Mouse (Mus musculus): ENCODE data around the gene Tusc2. TPM values are rescaled to one million over a fixed set of nuclear protein-coding genes. Genes with fewer than 3 reads are reported as not detected.
"Not testable (repeated sequence)": the region's sequence is repeated elsewhere in the genome, so short reads cannot be mapped to it uniquely, and the experiment has no call there.

The Tusc2 gene
- polyA plus RNA-seq, 1 experiment from 2014 or later, result 87.1 TPM

DNA sequence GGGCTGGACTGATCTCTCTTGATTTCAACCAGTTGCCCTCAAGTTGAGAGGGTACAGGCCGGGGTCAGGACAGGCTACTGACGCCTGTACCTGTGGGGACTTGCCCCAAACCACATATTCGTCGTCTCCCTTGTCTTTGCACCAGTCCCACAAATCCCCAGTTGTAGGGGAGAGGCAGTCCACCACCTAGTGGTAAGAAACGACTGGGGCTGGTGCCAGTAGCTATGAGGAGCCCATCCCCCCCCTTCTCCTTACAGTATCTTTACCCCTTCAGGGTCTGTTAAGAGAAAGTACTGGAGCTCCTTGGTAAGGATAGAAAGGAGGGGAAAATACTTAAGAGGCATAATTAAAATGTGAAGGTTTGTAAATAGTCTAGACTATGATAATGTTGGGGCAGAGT is 2.5 kb downstream of the Tusc2 start:
- not testable (repeated sequence) for H3K9me3 ChIP-seq; H3K27me3 ChIP-seq (ENCODE audit: insufficient read depth, poor library complexity, severe bottlenecking); H3K27ac ChIP-seq; DNase-seq (ENCODE audit: low spot score)
- 53% methylated on average over 5 of the region's 5 CpGs for WGBS
- peaks cover 79% of the 10 kb centered on the region for H3K4me1 ChIP-seq (replicated peaks)
- peak overlapping the region; percentile 20; the same call in 1 of the 2 replicates for H3K4me3 ChIP-seq
- H3K36me3 ChIP-seq, result peaks cover 51% of the 10 kb centered on the region

DNA sequence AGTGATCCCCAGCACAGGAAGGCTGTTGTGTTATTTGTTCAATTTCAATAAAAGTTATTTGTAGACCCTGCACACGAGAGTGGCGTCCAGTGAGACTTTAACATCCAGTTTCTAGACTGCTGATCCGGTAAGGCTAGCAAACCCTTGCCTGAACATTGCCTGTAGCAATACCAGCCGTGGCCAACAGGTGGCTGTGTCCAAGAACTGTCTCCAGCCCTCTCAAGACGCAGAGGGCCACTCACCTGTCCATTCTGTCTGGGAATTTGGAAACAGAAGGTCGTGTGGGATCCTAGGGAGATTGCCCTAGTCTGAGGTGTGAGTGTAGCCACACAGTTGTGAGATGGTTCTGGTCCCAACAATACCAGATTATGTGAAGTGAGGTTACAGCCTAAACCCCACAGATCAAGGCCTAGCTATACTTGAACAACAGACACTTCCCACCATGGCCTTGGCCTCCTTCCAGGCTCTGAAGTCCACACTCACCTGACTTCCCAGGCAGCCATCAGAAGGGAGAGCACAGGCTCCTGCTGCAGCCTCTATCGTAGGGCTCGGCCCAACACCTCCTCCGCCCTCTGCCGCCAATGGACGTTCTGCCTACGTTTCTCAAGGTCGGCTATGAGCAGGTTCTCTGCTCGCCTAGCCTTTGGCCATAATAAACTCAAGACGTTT is 3.1 kb downstream of the Tusc2 start:
- no peaks in the 10 kb centered on the region for H3K9me3 ChIP-seq
- H3K4me3 ChIP-seq, result 0 out of 2 replicates have a peak overlapping the region, but pooled peaks have one; percentile 5
- 61% methylated on average over 15 of the region's 15 CpGs for WGBS
- H3K36me3 ChIP-seq, result peaks cover 51% of the 10 kb centered on the region
- 0 out of 2 replicates have a peak overlapping the region, but pooled peaks have one; percentile 35 for H3K27ac ChIP-seq
- H3K4me1 ChIP-seq (replicated peaks), result peaks cover 85% of the 10 kb centered on the region
- no peaks in the 10 kb centered on the region for H3K27me3 ChIP-seq (ENCODE audit: insufficient read depth, poor library complexity, severe bottlenecking)
- peak; percentile 83 for DNase-seq (ENCODE audit: low spot score)

DNA sequence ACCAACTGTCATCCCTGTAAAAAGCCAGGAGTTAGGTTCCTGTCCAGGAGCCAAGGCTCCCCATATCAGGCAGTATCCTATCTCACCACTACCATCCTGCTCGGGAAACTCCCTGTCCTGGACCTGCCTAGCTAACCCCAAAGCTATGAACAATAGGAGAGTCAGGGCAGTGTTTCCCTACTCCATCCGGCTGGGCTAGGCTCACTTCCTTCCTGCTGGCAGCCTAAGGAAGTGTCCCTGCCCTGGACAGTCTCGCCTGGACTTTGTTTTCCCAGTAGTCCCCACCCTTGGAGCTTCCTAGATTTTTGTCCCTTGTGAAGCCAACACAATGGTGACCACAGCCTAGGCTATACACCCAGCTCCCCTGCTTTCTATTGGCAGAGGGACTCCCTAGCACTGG is 3.8 kb downstream of the Tusc2 start:
- peaks cover 91% of the 10 kb centered on the region for H3K4me1 ChIP-seq (replicated peaks)
- no peaks in the 10 kb centered on the region for H3K27me3 ChIP-seq (ENCODE audit: insufficient read depth, poor library complexity, severe bottlenecking)
- H3K36me3 ChIP-seq, result peaks cover 51% of the 10 kb centered on the region
- peak overlapping the region; percentile 98; the same call in 1 of the 2 replicates for H3K27ac ChIP-seq
- H3K4me3 ChIP-seq, result peak overlapping the region; percentile 84
- H3K9me3 ChIP-seq, result no peaks in the 10 kb centered on the region
- WGBS, result 57% methylated on average over 3 of the region's 3 CpGs
- no peak for DNase-seq (ENCODE audit: low spot score)

DNA sequence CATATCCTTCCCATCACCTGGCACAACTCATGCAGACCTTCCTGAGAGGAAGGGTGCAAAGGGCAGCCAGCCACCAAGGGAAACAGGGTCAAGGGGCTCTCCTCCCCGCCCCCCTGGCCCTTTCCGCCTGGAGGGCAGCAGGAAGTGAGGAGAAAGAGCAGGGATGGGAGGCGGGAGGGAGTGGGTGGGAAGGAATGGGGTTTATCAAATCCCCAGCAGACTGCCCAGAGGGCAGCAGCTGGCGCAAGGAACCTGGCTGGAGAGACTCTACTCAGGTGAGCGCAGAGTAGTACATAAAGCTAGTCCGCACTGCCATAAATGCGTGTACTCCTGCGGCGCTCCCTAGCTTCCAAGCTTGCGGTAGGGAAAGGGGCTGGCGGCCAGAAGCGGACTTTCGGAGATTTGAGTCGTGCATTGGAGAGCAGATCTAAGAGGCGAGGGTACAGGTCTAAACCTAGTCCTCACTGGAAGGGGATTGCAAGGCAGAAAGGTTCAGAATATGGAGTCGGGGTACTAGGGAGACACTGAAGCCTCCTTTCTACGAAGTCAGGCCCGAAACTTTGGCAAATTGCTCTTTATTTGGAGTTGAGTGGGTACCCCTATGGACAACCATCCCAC is 4.8 kb downstream of the Tusc2 start, which contains the start of gene Hyal2:
Hyal2 (plus strand) TSS at position 244 of the 618 bp plus-strand sequence.
- H3K9me3 ChIP-seq, result no peaks in the 10 kb centered on the region
- H3K27me3 ChIP-seq (ENCODE audit: insufficient read depth, poor library complexity, severe bottlenecking), result no peaks in the 10 kb centered on the region
- H3K27ac ChIP-seq, result peak within 1 kb of the TSS; percentile 98
- H3K4me1 ChIP-seq (replicated peaks), result peaks cover 88% of the 10 kb centered on the region
- H3K36me3 ChIP-seq, result peaks cover 54% of the 10 kb centered on the region
- peak; percentile 35 for DNase-seq (ENCODE audit: low spot score)
- H3K4me3 ChIP-seq, result peak within 1 kb of the TSS; percentile 84
- 4% methylated on average over 18 of the region's 18 CpGs for WGBS

DNA sequence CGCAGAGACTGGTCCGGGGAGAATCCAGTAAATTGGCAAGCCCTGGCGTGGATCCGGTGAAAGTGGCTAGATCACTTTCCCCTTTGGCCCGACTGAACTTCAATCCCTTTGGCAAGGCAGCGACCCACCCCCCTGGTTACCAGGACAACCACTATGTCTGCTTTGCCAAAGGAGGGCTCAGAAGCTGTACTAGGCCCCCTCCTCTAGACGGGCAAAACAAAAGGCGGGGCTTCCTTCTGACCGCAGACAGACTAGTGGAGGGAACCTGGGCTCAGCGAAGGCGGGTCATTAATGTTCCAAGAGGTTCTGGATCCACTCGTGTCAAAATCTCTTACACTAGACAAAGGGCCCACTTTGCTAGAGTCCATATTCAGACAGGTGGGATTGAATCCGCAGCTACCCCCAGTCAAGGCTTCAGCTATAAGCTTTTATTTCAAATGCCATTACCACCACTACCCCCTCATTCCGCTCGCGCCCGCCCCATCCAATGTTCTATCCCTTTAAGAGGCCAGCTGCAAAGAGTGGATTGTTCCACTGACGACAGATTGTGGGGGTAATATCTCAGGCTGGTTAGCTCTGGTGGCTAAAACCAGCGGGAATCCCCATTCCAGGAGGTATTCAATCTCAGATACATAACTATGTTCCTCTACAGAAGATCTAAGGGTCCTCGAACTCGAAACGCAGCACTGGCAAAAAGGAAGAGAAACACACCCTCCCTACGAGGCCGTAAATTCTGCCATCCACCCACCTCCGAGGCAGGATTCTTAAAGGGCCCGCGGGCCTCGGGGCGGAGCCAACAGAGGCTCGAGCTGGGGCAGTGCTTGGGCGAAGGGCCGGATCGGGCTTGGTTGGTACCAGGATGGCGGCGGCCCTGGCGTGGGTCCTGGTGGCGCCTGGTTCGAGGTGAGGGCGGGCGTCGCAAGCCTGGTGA is 5.5 kb downstream of the Tusc2 start:
- no peaks in the 10 kb centered on the region; the same call in 1 of the 2 replicates for H3K9me3 ChIP-seq
- DNase-seq (ENCODE audit: low spot score), result peak; percentile 90
- H3K4me3 ChIP-seq, result peak overlapping the region; percentile 84
- H3K27me3 ChIP-seq (ENCODE audit: insufficient read depth, poor library complexity, severe bottlenecking), result no peaks in the 10 kb centered on the region
- H3K27ac ChIP-seq, result peak overlapping the region; percentile 98
- WGBS, result under 1% methylated on average over 41 of the region's 41 CpGs
- H3K36me3 ChIP-seq, result peaks cover 62% of the 10 kb centered on the region
- peaks cover 80% of the 10 kb centered on the region for H3K4me1 ChIP-seq (replicated peaks)

DNA sequence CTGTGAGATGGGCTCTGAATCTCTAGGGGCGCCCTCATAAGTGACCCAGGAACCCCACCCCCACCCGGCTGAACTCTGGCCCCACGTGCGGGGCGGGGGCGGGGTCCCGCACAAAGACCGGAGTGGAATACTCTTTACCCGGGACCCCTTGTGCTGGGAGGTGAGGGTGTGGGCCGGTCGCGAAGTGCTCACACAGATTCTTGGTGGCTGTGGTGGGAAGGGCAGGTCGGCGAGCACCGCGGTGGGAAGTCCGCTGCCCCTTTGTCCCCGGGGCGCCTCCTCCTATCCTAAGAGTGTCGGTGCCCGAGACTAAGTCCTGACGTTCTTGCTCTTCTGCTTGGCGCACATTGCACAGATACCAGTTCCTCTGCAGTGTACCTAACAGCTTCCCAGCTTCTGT is 6.2 kb downstream of the Tusc2 start:
- no peak for DNase-seq (ENCODE audit: low spot score)
- Histone ChIP-seq H3K27me3 (ENCODE audit: insufficient read depth, poor library complexity, severe bottlenecking) (no peaks in the 10 kb centered on the region), H3K36me3 (peaks cover 65% of the 10 kb centered on the region), H3K27ac (peak overlapping the region; percentile 98), H3K4me1 (replicated peaks) (peaks cover 73% of the 10 kb centered on the region), H3K9me3 (no peaks in the 10 kb centered on the region; the same call in 1 of the 2 replicates), H3K4me3 (peak overlapping the region; percentile 84)
- under 1% methylated on average over 23 of the region's 23 CpGs for WGBS

DNA sequence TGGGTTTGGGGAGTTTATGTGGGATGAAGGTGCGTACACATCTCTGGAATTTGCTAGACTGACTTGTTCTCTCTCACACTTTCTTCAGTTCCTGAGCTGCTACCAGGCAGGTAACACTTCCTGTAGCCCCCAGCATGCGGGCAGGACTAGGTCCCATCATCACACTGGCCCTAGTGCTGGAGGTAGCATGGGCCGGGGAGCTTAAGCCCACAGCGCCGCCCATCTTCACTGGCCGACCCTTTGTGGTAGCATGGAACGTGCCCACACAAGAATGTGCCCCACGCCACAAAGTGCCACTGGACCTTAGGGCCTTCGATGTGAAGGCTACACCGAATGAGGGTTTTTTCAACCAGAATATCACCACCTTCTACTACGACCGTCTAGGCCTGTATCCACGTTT is 7.0 kb downstream of the Tusc2 start:
- DNase-seq (ENCODE audit: low spot score), result no peak
- Histone ChIP-seq H3K36me3 (peaks cover 65% of the 10 kb centered on the region), H3K4me1 (replicated peaks) (peaks cover 67% of the 10 kb centered on the region), H3K27ac (peak overlapping the region; percentile 98), H3K4me3 (peak overlapping the region; percentile 84), H3K9me3 (no peaks in the 10 kb centered on the region; the same call in 1 of the 2 replicates), H3K27me3 (ENCODE audit: insufficient read depth, poor library complexity, severe bottlenecking) (no peaks in the 10 kb centered on the region)
- WGBS, result 63% methylated on average over 13 of the region's 13 CpGs

DNA sequence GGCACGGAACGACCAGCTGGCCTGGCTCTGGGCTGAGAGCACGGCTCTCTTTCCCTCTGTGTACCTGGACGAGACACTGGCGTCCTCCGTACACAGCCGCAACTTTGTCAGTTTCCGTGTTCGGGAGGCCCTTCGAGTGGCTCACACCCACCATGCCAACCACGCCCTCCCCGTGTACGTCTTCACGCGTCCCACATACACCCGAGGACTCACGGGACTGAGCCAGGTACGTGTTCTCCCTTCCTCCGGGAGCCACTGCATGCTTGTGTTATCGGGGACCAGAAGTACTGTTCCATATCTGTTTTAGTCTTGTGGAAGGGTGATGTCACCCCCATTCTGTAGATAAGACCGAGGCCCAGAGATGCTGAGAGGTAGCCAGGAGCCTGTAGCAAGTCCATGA is 7.8 kb downstream of the Tusc2 start:
- Histone ChIP-seq H3K4me3 (peak overlapping the region; percentile 84), H3K27ac (no peak overlapping the region; the same call in 1 of the 2 replicates), H3K9me3 (no peaks in the 10 kb centered on the region; the same call in 1 of the 2 replicates), H3K36me3 (peaks cover 57% of the 10 kb centered on the region), H3K4me1 (replicated peaks) (peaks cover 66% of the 10 kb centered on the region), H3K27me3 (ENCODE audit: insufficient read depth, poor library complexity, severe bottlenecking) (no peaks in the 10 kb centered on the region)
- DNase-seq (ENCODE audit: low spot score), result no peak
- WGBS, result 93% methylated on average over 21 of the region's 21 CpGs

DNA sequence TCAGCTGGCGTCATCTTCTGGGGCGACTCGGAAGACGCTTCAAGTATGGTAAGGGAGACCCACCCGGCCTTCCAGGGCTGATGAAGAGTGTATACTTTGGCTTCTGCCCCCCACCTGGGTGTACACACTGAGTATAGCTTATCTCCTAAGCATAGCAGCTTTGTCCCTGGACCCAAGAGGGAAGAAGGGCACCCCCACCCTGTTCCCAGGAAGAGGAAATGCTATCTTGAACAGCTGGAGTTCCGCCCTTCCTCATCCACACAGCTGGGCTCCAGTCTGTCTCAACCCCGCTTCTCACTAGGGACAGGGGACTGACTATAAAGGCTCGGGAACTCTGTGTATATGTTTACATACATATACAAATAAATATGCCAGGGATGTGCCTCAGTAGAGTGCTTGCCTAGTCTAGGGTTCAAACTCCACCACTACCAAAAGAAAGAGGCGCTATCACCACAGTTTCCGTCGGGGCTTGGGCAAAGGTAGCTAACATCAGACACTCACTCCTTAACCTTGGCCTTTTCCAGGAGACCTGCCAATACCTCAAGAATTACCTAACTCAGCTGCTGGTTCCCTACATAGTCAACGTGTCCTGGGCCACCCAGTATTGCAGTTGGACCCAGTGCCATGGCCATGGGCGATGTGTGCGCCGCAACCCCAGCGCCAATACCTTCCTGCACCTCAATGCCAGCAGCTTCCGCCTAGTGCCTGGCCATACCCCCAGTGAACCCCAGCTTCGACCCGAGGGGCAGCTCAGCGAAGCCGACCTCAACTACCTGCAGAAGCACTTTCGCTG is 8.7 kb downstream of the Tusc2 start:
- no peak for DNase-seq (ENCODE audit: low spot score)
- Histone ChIP-seq H3K4me1 (replicated peaks) (peaks cover 66% of the 10 kb centered on the region), H3K9me3 (no peaks in the 10 kb centered on the region; the same call in 1 of the 2 replicates), H3K4me3 (peak overlapping the region; percentile 84), H3K27ac (peak overlapping the region; percentile 53; the same call in 1 of the 2 replicates), H3K36me3 (peaks cover 50% of the 10 kb centered on the region), H3K27me3 (ENCODE audit: insufficient read depth, poor library complexity, severe bottlenecking) (no peaks in the 10 kb centered on the region)
- 94% methylated on average over 22 of the region's 22 CpGs for WGBS

DNA sequence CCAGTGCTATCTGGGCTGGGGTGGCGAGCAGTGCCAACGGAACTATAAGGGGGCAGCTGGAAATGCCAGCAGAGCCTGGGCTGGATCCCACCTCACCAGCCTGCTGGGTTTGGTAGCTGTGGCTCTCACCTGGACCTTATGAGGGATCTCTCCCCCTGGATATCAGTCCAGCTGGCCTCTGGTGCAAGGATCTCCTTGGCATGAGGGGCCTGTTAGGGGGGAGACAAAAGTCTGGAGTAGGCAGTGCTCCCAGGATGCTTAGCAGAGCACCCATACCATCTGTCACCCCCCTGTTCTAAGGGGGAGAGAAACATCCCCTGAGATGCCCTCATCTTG is 9.2 kb downstream of the Tusc2 start:
- 98% methylated on average over 2 of the region's 2 CpGs for WGBS
- no peak for DNase-seq (ENCODE audit: low spot score)
- Histone ChIP-seq H3K27ac (0 out of 2 replicates have a peak overlapping the region, but pooled peaks have one; percentile 42), H3K4me1 (replicated peaks) (peaks cover 66% of the 10 kb centered on the region), H3K9me3 (no peaks in the 10 kb centered on the region; the same call in 1 of the 2 replicates), H3K27me3 (ENCODE audit: insufficient read depth, poor library complexity, severe bottlenecking) (no peaks in the 10 kb centered on the region), H3K4me3 (peak overlapping the region; percentile 16), H3K36me3 (peaks cover 50% of the 10 kb centered on the region)

DNA sequence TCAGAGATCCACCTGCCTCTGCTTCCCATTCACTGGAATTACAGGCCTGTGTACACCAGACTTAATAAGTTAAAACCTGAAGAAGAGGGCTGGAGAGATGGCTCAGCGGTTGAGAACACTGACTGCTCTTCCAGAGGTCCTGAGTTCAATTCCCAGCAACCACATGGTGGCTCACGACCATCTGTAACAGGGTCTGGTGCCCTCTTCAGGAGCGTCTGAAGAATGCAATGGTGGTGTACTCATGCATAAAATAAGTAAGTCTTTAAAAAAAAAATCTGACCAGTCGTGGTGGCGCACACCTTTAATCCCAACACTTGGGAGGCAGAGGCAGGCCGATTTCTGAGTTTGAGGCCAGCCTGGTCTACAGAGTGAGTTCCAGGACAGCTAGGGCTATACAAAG is 10.7 kb downstream of the Tusc2 start:
- not testable (repeated sequence) for H3K27me3 ChIP-seq (ENCODE audit: insufficient read depth, poor library complexity, severe bottlenecking); H3K4me3 ChIP-seq; H3K27ac ChIP-seq; DNase-seq (ENCODE audit: low spot score); H3K9me3 ChIP-seq
- WGBS, result 84% methylated on average over 6 of the region's 6 CpGs
- Histone ChIP-seq H3K36me3 (peaks cover 50% of the 10 kb centered on the region), H3K4me1 (replicated peaks) (peaks cover 65% of the 10 kb centered on the region)
